Mouse (Mus musculus): ENCODE data around the gene Pde6h.

DNA sequence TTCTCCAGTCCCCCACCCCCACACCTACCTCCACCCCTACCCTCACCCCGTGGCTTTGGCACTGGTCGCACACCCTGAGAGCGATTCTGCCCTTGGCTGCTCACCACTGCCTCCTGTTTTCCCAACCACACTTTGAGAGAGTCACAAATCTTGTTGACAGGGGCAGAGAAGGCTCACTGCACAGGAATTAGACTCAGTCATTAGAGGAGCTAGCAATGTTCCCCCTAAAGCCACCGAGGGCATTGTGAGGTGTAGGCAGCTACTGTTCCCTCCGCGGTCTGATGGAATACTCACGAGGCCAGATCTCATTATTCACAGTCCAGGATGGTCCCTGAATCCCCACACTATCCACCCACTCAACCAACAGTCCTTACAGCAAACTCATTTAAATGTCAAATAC is 33.4 kb downstream of the Pde6h start:
- TF ChIP-seq CTCF (IDR thresholded peaks at IDR 0.05; ENCODE audit: borderline replicate concordance, extremely low read depth, insufficient read depth, insufficient read length): no peak
- TF ChIP-seq POLR2A (IDR thresholded peaks at IDR 0.05; ENCODE audit: borderline replicate concordance, extremely low read depth, insufficient read depth, insufficient read length, poor library complexity, severe bottlenecking): no peak
